Mouse (Mus musculus) midbrain, embryonic 10.5 days (tissue): ENCODE measurements around the gene Eno3. TPM values are rescaled to one million over a fixed set of nuclear protein-coding genes. Genes with fewer than 3 reads are reported as not detected.

Source experiments
- DNase-seq: peaks from one replicate; pipeline ENCODE4 v3.0.0-alpha.2; 2017; ENCODE audit warnings: low spot score
- H3K27ac ChIP-seq: fragments of 300-500 bp; sonication (generic); replicated peaks from 2 replicates; pipeline ENCODE4 v1.5.1; 2016; ENCODE audit warnings: mild to moderate bottlenecking
- H3K27me3 ChIP-seq: fragments of 300-500 bp; sonication (generic); 2 replicates; pipeline ENCODE4 v1.6.1; 2016; ENCODE audit warnings: low read depth, mild to moderate bottlenecking; ENCODE audit not compliant: poor library complexity, severe bottlenecking
- H3K36me3 ChIP-seq: fragments of 300-500 bp; sonication (generic); 2 replicates; pipeline ENCODE4 v1.6.1; 2016; ENCODE audit warnings: mild to moderate bottlenecking, moderate library complexity
- H3K4me1 ChIP-seq: fragments of 300-500 bp; sonication (generic); 2 replicates; pipeline ENCODE4 v1.6.1; 2016
- H3K4me3 ChIP-seq: fragments of 300-500 bp; sonication (generic); 2 replicates; pipeline ENCODE4 v1.5.1; 2016; ENCODE audit warnings: mild to moderate bottlenecking, moderate library complexity
- H3K9me3 ChIP-seq: fragments of 300-500 bp; sonication (generic); replicated peaks from 2 replicates; pipeline ENCODE4 v1.6.1; 2016; ENCODE audit warnings: mild to moderate bottlenecking
- WGBS: fragments of 180-500 bp; shearing (Covaris S2); methylation state at CpG from one replicate; pipeline ENCODE4 v1.1.7; 2016; 5-methylcytosine and 5-hydroxymethylcytosine counted together
- microRNA-seq: library from miRNA; unstranded; fragments of <30 nt; microRNA quantifications from one replicate; pipeline ENCODE4, GENCODE M21; 2017
- polyA plus RNA-seq: library from polyadenylated mRNA; unstranded; fragments of >200 nt; fragmentation: Nextera tagmentation; extraction: Ambion mirVana; gene quantifications from 2 replicates; pipeline ENCODE4 v1.2.1, GENCODE M21; 2016

Eno3 gene
- polyA plus RNA-seq, 1 experiment from 2014 or later, result 32.8 TPM

GRCm38 (mm10) chr11:70701221-70701955 is 44.4 kb downstream of the Eno3 start:
- peaks cover 41% of the 10 kb centered on the region for H3K36me3 ChIP-seq
- peaks cover 35% of the 10 kb centered on the region for H3K4me1 ChIP-seq
- H3K27me3 ChIP-seq, result peaks cover 8% of the 10 kb centered on the region; the same call in 1 of the 2 replicates
- peak overlapping the region; percentile 93 for H3K4me3 ChIP-seq
- WGBS, result 17% methylated on average over 10 of the region's 10 CpGs
- peak overlapping the region; percentile 95 for H3K27ac ChIP-seq
- H3K9me3 ChIP-seq, result no peaks in the 10 kb centered on the region
- no peak for DNase-seq

- Histone ChIP-seq H3K27me3 (peaks cover 8% of the 10 kb centered on the region; the same call in 1 of the 2 replicates), H3K27ac (no peak overlapping the region), H3K4me3 (peak overlapping the region; percentile 93; the same call in 1 of the 2 replicates), H3K9me3 (no peaks in the 10 kb centered on the region), H3K4me1 (peaks cover 35% of the 10 kb centered on the region), H3K36me3 (peaks cover 49% of the 10 kb centered on the region)
- WGBS, result 85% methylated on average over 6 of the region's 6 CpGs
- no peak for DNase-seq
Observed at GRCm38 (mm10) chr11:70701984-70702733, 45.2 kb downstream of the Eno3 start.

- H3K36me3 ChIP-seq, result peaks cover 55% of the 10 kb centered on the region
- DNase-seq, result no peak
- peaks cover 8% of the 10 kb centered on the region; the same call in 1 of the 2 replicates for H3K27me3 ChIP-seq
- no peaks in the 10 kb centered on the region for H3K9me3 ChIP-seq
- peaks cover 35% of the 10 kb centered on the region for H3K4me1 ChIP-seq
- 86% methylated on average over 6 of the region's 6 CpGs for WGBS
- H3K4me3 ChIP-seq, result peak overlapping the region; percentile 5; the same call in 1 of the 2 replicates
- H3K27ac ChIP-seq, result no peak overlapping the region
Observed at GRCm38 (mm10) chr11:70702781-70703180, 45.8 kb downstream of the Eno3 start.

GRCm38 (mm10) chr11:70706127-70706526 is 49.1 kb downstream of the Eno3 start:
- WGBS, result 77% methylated on average over 3 of the region's 3 CpGs
- no peak for DNase-seq
- peaks cover 88% of the 10 kb centered on the region for H3K36me3 ChIP-seq
- H3K9me3 ChIP-seq, result no peaks in the 10 kb centered on the region
- peaks cover 20% of the 10 kb centered on the region for H3K4me1 ChIP-seq
- no peak overlapping the region for H3K27ac ChIP-seq
- H3K4me3 ChIP-seq, result no peak overlapping the region
- no peaks in the 10 kb centered on the region for H3K27me3 ChIP-seq

GRCm38 (mm10) chr11:70711026-70711425 is 54.0 kb downstream of the Eno3 start:
- H3K9me3 ChIP-seq, result no peaks in the 10 kb centered on the region
- 97% methylated on average over 10 of the region's 10 CpGs for WGBS
- H3K27ac ChIP-seq, result no peak overlapping the region
- peaks cover 84% of the 10 kb centered on the region for H3K36me3 ChIP-seq
- H3K4me3 ChIP-seq, result no peak overlapping the region
- H3K27me3 ChIP-seq, result no peaks in the 10 kb centered on the region
- DNase-seq, result no peak
- no peaks in the 10 kb centered on the region for H3K4me1 ChIP-seq

Small RNAs within 50 kb of the gene (microRNA-seq; reads per million reads assigned to microRNA genes)
- not detected for gene Mir6925

Other genes with a start within 250 kb of the Eno3 start
- gene Pelp1, start 247.2 kb upstream of the Eno3 start, polyA plus RNA-seq, result 52.2 and 53.2 TPM in 2 replicates
- gene Arrb2, start 224.6 kb upstream of the Eno3 start, polyA plus RNA-seq, result 28.3 and 37.4 TPM in 2 replicates
- gene Med11, start 205.3 kb upstream of the Eno3 start, polyA plus RNA-seq, result 39.7 and 44.6 TPM in 2 replicates
- 0.14 and 0.40 TPM in 2 replicates for gene Zmynd15, start 197.8 kb upstream of the Eno3 start, polyA plus RNA-seq
- gene Cxcl16, start 197.2 kb upstream of the Eno3 start, polyA plus RNA-seq, result 0.46 and 0.63 TPM in 2 replicates
- 0.22 TPM in 1 of 2 replicates, not detected in the other for gene Tm4sf5, start 152.0 kb upstream of the Eno3 start, polyA plus RNA-seq
- gene Vmo1, start 142.6 kb upstream of the Eno3 start, polyA plus RNA-seq, result not detected in 2 replicates
- 0.15 and 0.25 TPM in 2 replicates for gene Gltpd2, start 138.0 kb upstream of the Eno3 start, polyA plus RNA-seq
- gene Psmb6, start 131.8 kb upstream of the Eno3 start, polyA plus RNA-seq, result 1,085 and 1,129 TPM in 2 replicates
- gene Gm40193, start 124.3 kb upstream of the Eno3 start, polyA plus RNA-seq, result not detected in 2 replicates
- 3.5 and 4.1 TPM in 2 replicates for gene Pld2, start 117.1 kb upstream of the Eno3 start, polyA plus RNA-seq
- 10.3 and 12.6 TPM in 2 replicates for gene Mink1, start 94.3 kb upstream of the Eno3 start, polyA plus RNA-seq
- not detected in 2 replicates for gene 4930544D05Rik, start 41.4 kb upstream of the Eno3 start, polyA plus RNA-seq
- gene Chrne, start 38.0 kb upstream of the Eno3 start, polyA plus RNA-seq, result not detected in 2 replicates
- 0.44 and 0.48 TPM in 2 replicates for gene Gp1ba, start 18.1 kb upstream of the Eno3 start, polyA plus RNA-seq
- 85.6 and 96.3 TPM in 2 replicates for gene Rnf167, start 10.0 kb upstream of the Eno3 start, polyA plus RNA-seq
- 142 and 149 TPM in 2 replicates for gene Slc25a11, start 9.7 kb upstream of the Eno3 start, polyA plus RNA-seq
- gene Pfn1, start 2.6 kb upstream of the Eno3 start, polyA plus RNA-seq, result 1,553 and 1,733 TPM in 2 replicates
- gene Spag7, start 12.2 kb downstream of the Eno3 start, polyA plus RNA-seq, result 186 TPM in 2 replicates
- 9.8 and 12.4 TPM in 2 replicates for gene Camta2, start 30.9 kb downstream of the Eno3 start, polyA plus RNA-seq
- gene Inca1, start 43.0 kb downstream of the Eno3 start, polyA plus RNA-seq, result 1.00 and 1.3 TPM in 2 replicates
- 1.8 and 2.0 TPM in 2 replicates for gene Kif1c, start 43.3 kb downstream of the Eno3 start, polyA plus RNA-seq
- gene Zfp3, start 107.0 kb downstream of the Eno3 start, polyA plus RNA-seq, result 6.9 and 10.2 TPM in 2 replicates
- gene Scimp, start 155.4 kb downstream of the Eno3 start, polyA plus RNA-seq, result not detected in 2 replicates
- gene Rabep1, start 187.6 kb downstream of the Eno3 start, polyA plus RNA-seq, result 38.2 and 39.2 TPM in 2 replicates